Mouse (Mus musculus) stomach, embryonic 16.5 days (tissue): ENCODE data around the gene Susd2. TPM values are rescaled to one million over a fixed set of nuclear protein-coding genes. Genes with fewer than 3 reads are reported as not detected.

Experiments used
- ATAC-seq: fragments of 200-750 bp; cut with Nextera tagmentation; 2 replicates; pipeline ENCODE4 v1.8.0; 2017; ENCODE audit warnings: moderate number of reproducible peaks, moderate TSS enrichment; ENCODE audit not compliant: insufficient read depth, low FRiP score
- H3K27ac ChIP-seq: fragments of 300-500 bp; sonication (generic); 2 replicates; pipeline ENCODE4 v1.5.1; 2014; ENCODE audit warnings: low read length
- H3K27me3 ChIP-seq: fragments of 300-500 bp; sonication (generic); 2 replicates; pipeline ENCODE4 v1.6.1; 2014; ENCODE audit warnings: low read length, control low read depth, mixed read lengths; ENCODE audit not compliant: control insufficient read depth, insufficient read depth
- H3K36me3 ChIP-seq: fragments of 300-500 bp; sonication (generic); 2 replicates; pipeline ENCODE4 v1.6.1; 2014; ENCODE audit warnings: low read length; ENCODE audit not compliant: control insufficient read depth, insufficient read depth
- H3K4me1 ChIP-seq: fragments of 300-500 bp; sonication (generic); 2 replicates; pipeline ENCODE4 v1.6.1; 2014; ENCODE audit warnings: low read length, control low read depth, mixed read lengths; ENCODE audit not compliant: control insufficient read depth, insufficient read depth
- H3K4me2 ChIP-seq: fragments of 300-500 bp; sonication (generic); 2 replicates; pipeline ENCODE4 v1.6.1; 2014; ENCODE audit warnings: low read depth, low read length, mixed read lengths
- H3K4me3 ChIP-seq: fragments of 300-500 bp; sonication (generic); replicated peaks from 2 replicates; pipeline ENCODE4 v1.5.1; 2014; ENCODE audit warnings: mild to moderate bottlenecking, low read length
- H3K9ac ChIP-seq: fragments of 300-500 bp; sonication (generic); 2 replicates; pipeline ENCODE4 v1.6.1; 2014; ENCODE audit warnings: low read length
- H3K9me3 ChIP-seq: fragments of 300-500 bp; sonication (generic); replicated peaks from 2 replicates; pipeline ENCODE4 v1.6.1; 2016; ENCODE audit warnings: low read length, control low read depth; ENCODE audit not compliant: control insufficient read depth
- WGBS: fragments of 180-500 bp; shearing (Covaris S2); extraction: QIAGEN DNeasy Blood & Tissue Kit; methylation state at CpG from one replicate; pipeline ENCODE4 v1.1.7; 2014; 5-methylcytosine and 5-hydroxymethylcytosine counted together
- polyA plus RNA-seq: library from polyadenylated mRNA; unstranded; fragments of >200 nt; fragmentation: Nextera tagmentation; extraction: Ambion mirVana; gene quantifications from 2 replicates; pipeline ENCODE4 v1.2.1, GENCODE M21; 2015

The Susd2 gene
- 16.1 and 18.6 TPM in 2 replicates for polyA plus RNA-seq

GRCm38 (mm10) chr10:75643741-75644343 lies at the start of gene Susd2:
Gene Susd2 (minus strand): TSS chr10:75644008.
- Histone ChIP-seq H3K27ac (peak within 1 kb of the TSS; percentile 41; the same call in 1 of the 2 replicates), H3K9ac (peak within 1 kb of the TSS; percentile 46), H3K4me2 (peak within 1 kb of the TSS; percentile 33), H3K27me3 (no peaks in the 10 kb centered on the region), H3K4me1 (peaks cover 16% of the 10 kb centered on the region), H3K36me3 (no peaks in the 10 kb centered on the region; the same call in 1 of the 2 replicates), H3K9me3 (no peaks in the 10 kb centered on the region), H3K4me3 (no peak within 1 kb of the TSS)
- ATAC-seq, result peak; percentile 69
- WGBS, result 3% methylated on average over 11 of the region's 11 CpGs

- Histone ChIP-seq H3K4me2 (no peak overlapping the region), H3K4me1 (no peaks in the 10 kb centered on the region), H3K9ac (no peak overlapping the region), H3K9me3 (no peaks in the 10 kb centered on the region), H3K36me3 (0 out of 2 replicates have a peak, but pooled peaks cover 4% of the 10 kb centered on the region), H3K4me3 (no peak overlapping the region), H3K27me3 (no peaks in the 10 kb centered on the region), H3K27ac (no peak overlapping the region)
- WGBS, result 89% methylated on average over 2 of the region's 2 CpGs
- ATAC-seq, result no peak
Measured at GRCm38 (mm10) chr10:75688598-75688997, 44.8 kb upstream of the Susd2 start.

- H3K36me3 ChIP-seq, result 0 out of 2 replicates have a peak, but pooled peaks cover 4% of the 10 kb centered on the region
- WGBS, result 66% methylated on average over 4 of the region's 4 CpGs
- no peak overlapping the region for H3K27ac ChIP-seq
- H3K9me3 ChIP-seq, result no peaks in the 10 kb centered on the region
- H3K4me1 ChIP-seq, result no peaks in the 10 kb centered on the region
- no peak overlapping the region for H3K4me2 ChIP-seq
- no peaks in the 10 kb centered on the region for H3K27me3 ChIP-seq
- no peak for ATAC-seq
- H3K4me3 ChIP-seq, result no peak overlapping the region
- no peak overlapping the region for H3K9ac ChIP-seq
Measured at GRCm38 (mm10) chr10:75686724-75687123, 42.9 kb upstream of the Susd2 start.

- H3K4me3 ChIP-seq, result no peak overlapping the region
- H3K27ac ChIP-seq, result no peak overlapping the region
- H3K4me1 ChIP-seq, result no peaks in the 10 kb centered on the region
- no peak overlapping the region for H3K4me2 ChIP-seq
- H3K36me3 ChIP-seq, result 0 out of 2 replicates have a peak, but pooled peaks cover 4% of the 10 kb centered on the region
- 53% methylated on average over 12 of the region's 12 CpGs for WGBS
- no peaks in the 10 kb centered on the region for H3K27me3 ChIP-seq
- no peak for ATAC-seq
- no peaks in the 10 kb centered on the region for H3K9me3 ChIP-seq
- H3K9ac ChIP-seq, result no peak overlapping the region
Measured at GRCm38 (mm10) chr10:75684035-75685004, 40.5 kb upstream of the Susd2 start.

- ATAC-seq, result no peak
- Histone ChIP-seq H3K9ac (no peak overlapping the region), H3K27me3 (no peaks in the 10 kb centered on the region), H3K4me2 (no peak overlapping the region), H3K4me3 (no peak overlapping the region), H3K9me3 (no peaks in the 10 kb centered on the region), H3K4me1 (peaks cover 30% of the 10 kb centered on the region), H3K36me3 (0 out of 2 replicates have a peak, but pooled peaks cover 3% of the 10 kb centered on the region), H3K27ac (no peak overlapping the region)
- WGBS, result 94% methylated on average over 10 of the region's 10 CpGs
Measured at GRCm38 (mm10) chr10:75680574-75681001, 36.8 kb upstream of the Susd2 start.

- no peaks in the 10 kb centered on the region for H3K27me3 ChIP-seq
- H3K9me3 ChIP-seq, result no peaks in the 10 kb centered on the region
- H3K9ac ChIP-seq, result no peak overlapping the region
- peaks cover 30% of the 10 kb centered on the region for H3K4me1 ChIP-seq
- H3K4me2 ChIP-seq, result no peak overlapping the region
- ATAC-seq, result no peak
- H3K27ac ChIP-seq, result no peak overlapping the region
- 75% methylated on average over 6 of the region's 6 CpGs for WGBS
- no peaks in the 10 kb centered on the region for H3K36me3 ChIP-seq
- H3K4me3 ChIP-seq, result no peak overlapping the region
Measured at GRCm38 (mm10) chr10:75679204-75679603, 35.4 kb upstream of the Susd2 start.

- Histone ChIP-seq H3K4me1 (peaks cover 30% of the 10 kb centered on the region), H3K4me2 (no peak overlapping the region), H3K9ac (no peak overlapping the region), H3K36me3 (no peaks in the 10 kb centered on the region), H3K27ac (peak overlapping the region; percentile 67), H3K9me3 (no peaks in the 10 kb centered on the region), H3K27me3 (no peaks in the 10 kb centered on the region), H3K4me3 (no peak overlapping the region)
- ATAC-seq, result no peak
- WGBS, result 84% methylated on average over 5 of the region's 5 CpGs
Measured at GRCm38 (mm10) chr10:75677989-75678388, 34.2 kb upstream of the Susd2 start.

- 72% methylated on average over 2 of the region's 2 CpGs for WGBS
- Histone ChIP-seq H3K27ac (peak overlapping the region; percentile 67), H3K4me2 (no peak overlapping the region), H3K4me3 (no peak overlapping the region), H3K4me1 (peaks cover 30% of the 10 kb centered on the region), H3K9me3 (no peaks in the 10 kb centered on the region), H3K36me3 (no peaks in the 10 kb centered on the region), H3K9ac (no peak overlapping the region), H3K27me3 (no peaks in the 10 kb centered on the region)
- ATAC-seq, result no peak
Measured at GRCm38 (mm10) chr10:75677571-75677970, 33.8 kb upstream of the Susd2 start.
